Mouse (Mus musculus): ENCODE measurements around the gene Gpr88. TPM values are rescaled to one million over a fixed set of nuclear protein-coding genes. Genes with fewer than 3 reads are reported as not detected.
A peak's percentile ranks its signal among the peaks of the same experiment; 100 is the strongest.

Gpr88 gene
- polyA plus RNA-seq, 1 experiment from 2014 or later: 2.1 TPM

DNA sequence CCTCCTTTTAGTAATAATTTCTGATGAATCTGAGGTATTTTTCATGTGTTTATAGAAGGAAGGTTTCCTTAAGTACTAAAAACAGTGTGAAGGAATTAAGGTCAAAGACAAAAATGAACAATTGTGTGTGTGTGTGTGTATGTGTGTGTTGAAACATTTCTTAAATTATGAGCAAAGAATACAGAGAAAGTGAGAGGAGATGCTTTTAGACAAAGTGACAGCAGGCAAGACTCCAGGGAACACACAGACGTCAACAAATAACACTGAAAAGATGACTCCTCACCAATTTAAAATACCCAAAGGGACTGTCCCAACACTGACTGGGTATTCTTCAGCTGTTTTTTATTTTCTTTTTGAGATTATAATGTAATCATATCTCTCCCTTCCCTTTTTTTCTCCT lies 37.0 kb downstream of the Gpr88 start:
- no peak overlapping the region for H3K9ac ChIP-seq
- H3K4me2 ChIP-seq: no peak overlapping the region
- H3K27me3 ChIP-seq (replicated peaks): no peaks in the 10 kb centered on the region
- 65% methylated on average over 1 of the region's 1 CpGs for WGBS
- H3K4me1 ChIP-seq: peaks cover 5% of the 10 kb centered on the region
- no peaks in the 10 kb centered on the region for H3K9me3 ChIP-seq
- no peak overlapping the region for H3K27ac ChIP-seq
- no peak for ATAC-seq (ENCODE audit: insufficient read depth, low FRiP score, low read depth)
- no peaks in the 10 kb centered on the region for H3K36me3 ChIP-seq
- no peak overlapping the region for H3K4me3 ChIP-seq (replicated peaks)

DNA sequence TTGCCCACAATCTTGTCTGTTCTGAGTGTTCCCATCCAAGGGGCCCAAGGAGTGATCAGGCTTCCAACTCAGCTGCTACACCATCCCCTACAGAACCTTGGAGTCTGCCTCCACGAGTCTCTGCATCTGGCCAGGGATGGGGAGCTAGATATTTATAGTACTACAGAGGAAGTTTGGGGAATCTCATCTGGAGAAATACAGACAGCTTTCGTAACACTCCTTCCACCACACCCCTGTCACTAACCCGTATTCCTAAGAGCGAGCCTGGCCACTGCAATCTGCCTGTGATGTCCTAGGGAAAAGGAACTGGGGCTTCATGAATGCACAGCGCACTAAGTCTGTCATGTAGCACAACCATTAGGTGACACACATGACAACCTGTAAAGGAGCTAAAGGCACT lies 41.7 kb downstream of the Gpr88 start:
- 61% methylated on average over 5 of the region's 5 CpGs for whole genome bisulfite sequencing
- H3K36me3 ChIP-seq: no peaks in the 10 kb centered on the region
- H3K4me3 ChIP-seq (replicated peaks): no peak overlapping the region
- H3K27me3 ChIP-seq (replicated peaks): no peaks in the 10 kb centered on the region
- no peak overlapping the region for H3K4me2 ChIP-seq
- 0 out of 2 replicates have a peak, but pooled peaks cover 3% of the 10 kb centered on the region for H3K4me1 ChIP-seq
- ATAC-seq (ENCODE audit: insufficient read depth, low FRiP score, low read depth): no peak
- H3K27ac ChIP-seq: no peak overlapping the region; the same call in 1 of the 2 replicates
- H3K9ac ChIP-seq: no peak overlapping the region
- no peaks in the 10 kb centered on the region for H3K9me3 ChIP-seq

DNA sequence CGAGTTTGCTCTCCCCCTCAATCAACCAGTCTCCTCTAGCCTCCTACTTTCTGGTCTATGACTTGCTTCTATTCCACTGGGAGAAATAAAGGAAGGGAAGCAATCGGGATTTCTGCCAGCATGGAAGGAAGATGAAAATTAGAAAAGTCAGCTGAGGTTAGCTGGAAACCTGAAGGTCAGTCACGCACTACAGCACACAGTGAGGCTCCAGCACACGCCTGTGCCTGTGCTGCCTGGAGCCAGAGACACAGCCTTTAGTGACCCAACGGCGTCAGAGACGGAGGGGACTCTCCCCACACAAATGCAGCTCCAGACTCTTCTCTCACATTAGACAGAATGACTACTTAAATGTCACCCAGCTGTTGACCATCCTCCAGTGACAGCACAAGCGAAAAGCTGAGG lies 42.6 kb downstream of the Gpr88 start:
- H3K4me2 ChIP-seq: no peak overlapping the region
- no peaks in the 10 kb centered on the region for H3K36me3 ChIP-seq
- no peaks in the 10 kb centered on the region for H3K27me3 ChIP-seq (replicated peaks)
- no peak overlapping the region for H3K9ac ChIP-seq
- peak; percentile 63; the same call in 1 of the 2 replicates for ATAC-seq (ENCODE audit: insufficient read depth, low FRiP score, low read depth)
- 0 out of 2 replicates have a peak, but pooled peaks cover 5% of the 10 kb centered on the region for H3K4me1 ChIP-seq
- H3K9me3 ChIP-seq: no peaks in the 10 kb centered on the region
- 0 out of 2 replicates have a peak overlapping the region, but pooled peaks have one; percentile 8 for H3K27ac ChIP-seq
- WGBS: 53% methylated on average over 8 of the region's 8 CpGs
- H3K4me3 ChIP-seq (replicated peaks): no peak overlapping the region

DNA sequence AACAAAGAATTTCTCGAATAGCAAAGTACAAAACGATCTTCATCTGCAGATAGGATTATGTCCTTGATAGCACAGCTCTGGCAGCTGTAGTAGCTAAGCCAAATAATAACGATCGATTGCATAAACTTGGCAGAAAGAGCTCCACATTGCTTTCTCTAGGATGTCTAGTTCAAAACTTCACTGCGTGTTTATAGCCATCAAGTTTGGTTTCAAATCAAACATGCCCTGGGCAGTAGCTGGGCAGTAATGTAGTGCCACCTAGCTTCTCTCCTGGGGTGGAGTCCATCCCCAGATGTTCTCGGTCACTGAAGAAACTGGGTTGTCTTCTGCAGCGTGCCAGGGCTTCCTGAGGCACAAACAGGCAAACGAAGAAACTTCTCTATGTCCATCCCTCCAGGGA lies 44.1 kb downstream of the Gpr88 start:
- no peak overlapping the region for H3K4me2 ChIP-seq
- no peaks in the 10 kb centered on the region for H3K9me3 ChIP-seq
- H3K27ac ChIP-seq: no peak overlapping the region
- no peaks in the 10 kb centered on the region for H3K27me3 ChIP-seq (replicated peaks)
- H3K9ac ChIP-seq: no peak overlapping the region
- ATAC-seq (ENCODE audit: insufficient read depth, low FRiP score, low read depth): no peak
- no peaks in the 10 kb centered on the region for H3K36me3 ChIP-seq
- WGBS: 52% methylated on average over 8 of the region's 8 CpGs
- H3K4me3 ChIP-seq (replicated peaks): no peak overlapping the region
- 0 out of 2 replicates have a peak, but pooled peaks cover 7% of the 10 kb centered on the region for H3K4me1 ChIP-seq

DNA sequence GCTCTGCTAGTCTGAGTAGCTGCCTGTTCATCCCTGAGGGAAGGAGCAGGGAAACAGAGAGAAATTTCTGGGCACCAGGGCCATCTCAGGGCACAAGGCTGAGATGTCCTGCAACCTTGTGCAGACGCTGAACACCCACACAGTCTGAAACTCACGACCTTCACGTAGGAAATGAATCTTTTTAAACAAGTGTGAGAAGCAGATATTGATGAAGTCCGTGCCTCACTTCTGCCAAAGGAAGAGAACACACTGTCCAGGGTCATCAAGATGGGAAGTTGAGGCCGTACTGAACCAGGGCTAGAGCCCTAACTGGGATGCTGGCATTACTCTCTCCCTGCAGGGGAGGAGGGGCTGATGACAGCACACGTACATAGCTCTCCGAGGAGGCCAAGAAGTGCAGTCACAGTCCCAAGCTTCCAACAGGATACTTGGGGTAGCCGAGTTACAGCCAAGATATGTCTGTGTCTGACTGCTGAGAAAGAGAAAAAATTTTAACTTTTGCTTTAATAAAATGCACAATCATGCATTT lies 46.9 kb downstream of the Gpr88 start:
- Histone ChIP-seq H3K27ac (no peak overlapping the region), H3K9ac (no peak overlapping the region), H3K4me1 (0 out of 2 replicates have a peak, but pooled peaks cover 8% of the 10 kb centered on the region), H3K4me3 (replicated peaks) (no peak overlapping the region), H3K9me3 (no peaks in the 10 kb centered on the region), H3K4me2 (no peak overlapping the region), H3K36me3 (no peaks in the 10 kb centered on the region), H3K27me3 (replicated peaks) (no peaks in the 10 kb centered on the region)
- no peak for ATAC-seq (ENCODE audit: insufficient read depth, low FRiP score, low read depth)
- WGBS: 61% methylated on average over 8 of the region's 8 CpGs

DNA sequence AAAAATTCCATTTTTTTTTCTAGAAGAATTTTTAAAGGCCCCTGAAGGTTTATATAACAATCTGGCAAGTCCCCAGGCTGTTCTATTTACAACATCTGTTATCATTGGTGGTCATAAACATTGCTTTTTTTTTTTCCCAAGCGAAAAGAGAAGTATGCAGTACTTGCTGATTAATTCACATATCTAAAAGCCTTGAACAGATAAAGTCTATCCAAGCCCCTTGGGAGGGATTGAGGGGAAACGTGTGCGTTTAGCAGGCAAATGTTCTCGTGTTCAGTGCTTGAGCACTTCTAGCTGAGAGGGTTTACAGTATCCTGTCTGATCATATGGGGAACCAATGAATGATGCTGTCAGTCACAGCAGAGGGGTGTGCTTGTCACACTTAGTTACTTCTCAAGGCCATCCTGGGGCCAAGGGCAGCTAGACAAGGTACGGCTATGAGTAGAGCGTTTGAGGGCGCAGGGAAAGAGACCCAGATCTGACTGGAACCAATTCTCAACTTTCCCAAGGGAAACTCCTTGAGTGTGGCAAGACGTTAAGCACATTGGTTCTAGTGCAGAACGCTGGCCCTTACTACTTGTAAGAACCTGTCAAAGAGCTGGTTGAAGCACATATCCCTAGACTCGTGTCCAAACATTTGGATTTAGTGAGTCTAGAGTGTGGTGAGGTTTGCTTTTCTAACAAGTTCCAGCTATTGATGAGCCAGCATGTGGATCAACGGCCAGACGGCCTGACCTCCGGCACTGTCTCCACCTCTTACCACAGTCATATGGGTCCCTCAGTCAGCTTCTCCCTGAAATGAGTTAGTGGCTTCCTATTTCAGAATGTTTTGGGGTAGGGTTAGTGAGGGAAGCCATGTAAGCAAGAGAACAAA lies 47.7 kb downstream of the Gpr88 start:
- no peaks in the 10 kb centered on the region for H3K9me3 ChIP-seq
- H3K27ac ChIP-seq: peak overlapping the region; percentile 73
- H3K4me3 ChIP-seq (replicated peaks): no peak overlapping the region
- no peak overlapping the region for H3K9ac ChIP-seq
- 62% methylated on average over 13 of the region's 13 CpGs for WGBS
- no peak for ATAC-seq (ENCODE audit: insufficient read depth, low FRiP score, low read depth)
- H3K36me3 ChIP-seq: no peaks in the 10 kb centered on the region
- H3K4me1 ChIP-seq: 0 out of 2 replicates have a peak, but pooled peaks cover 8% of the 10 kb centered on the region
- no peaks in the 10 kb centered on the region for H3K27me3 ChIP-seq (replicated peaks)
- no peak overlapping the region for H3K4me2 ChIP-seq

DNA sequence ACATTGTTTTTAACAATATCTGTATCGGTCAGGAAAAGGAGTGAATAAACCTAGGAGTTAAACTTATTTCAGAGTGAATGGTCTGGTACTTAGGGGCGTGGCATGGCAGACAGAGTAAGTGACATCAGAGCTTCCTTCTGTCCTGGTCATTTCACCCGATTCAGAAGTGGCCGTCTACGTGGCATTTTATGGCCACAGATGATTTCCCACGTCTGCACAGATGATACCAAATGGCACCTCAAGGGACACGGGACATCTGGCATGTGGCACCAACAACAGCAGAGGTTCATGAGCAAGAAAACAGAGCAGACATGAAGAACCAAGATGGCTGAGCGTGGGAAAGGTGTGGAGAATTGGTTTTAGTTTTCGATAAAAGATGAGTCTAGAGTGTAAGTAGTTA lies 48.7 kb downstream of the Gpr88 start:
- Histone ChIP-seq H3K4me2 (no peak overlapping the region), H3K27me3 (replicated peaks) (no peaks in the 10 kb centered on the region), H3K9ac (no peak overlapping the region), H3K36me3 (no peaks in the 10 kb centered on the region), H3K27ac (no peak overlapping the region), H3K4me1 (0 out of 2 replicates have a peak, but pooled peaks cover 5% of the 10 kb centered on the region), H3K9me3 (no peaks in the 10 kb centered on the region), H3K4me3 (replicated peaks) (no peak overlapping the region)
- 71% methylated on average over 9 of the region's 9 CpGs for WGBS
- no peak for ATAC-seq (ENCODE audit: insufficient read depth, low FRiP score, low read depth)

DNA sequence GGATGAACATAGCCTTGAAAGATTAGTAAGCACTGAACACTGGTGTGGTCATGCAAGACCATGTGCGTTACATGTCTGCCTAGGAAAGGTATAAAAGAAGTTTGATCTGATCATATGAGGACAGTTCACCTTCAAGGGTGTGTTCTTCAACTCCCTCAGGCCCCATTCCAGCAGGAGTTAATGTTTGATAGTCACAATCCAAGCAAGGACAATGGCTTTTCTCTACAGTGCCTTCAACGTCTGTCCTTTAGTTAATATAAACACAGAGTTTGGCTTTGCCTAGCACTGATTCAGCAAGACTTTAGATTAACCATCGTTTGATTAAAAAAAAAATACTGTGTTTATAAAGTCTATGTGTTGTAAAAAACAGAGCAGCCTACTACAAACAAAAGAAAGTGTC lies 49.4 kb downstream of the Gpr88 start:
- Histone ChIP-seq H3K4me1 (0 out of 2 replicates have a peak, but pooled peaks cover 5% of the 10 kb centered on the region), H3K36me3 (no peaks in the 10 kb centered on the region), H3K27ac (no peak overlapping the region), H3K9me3 (no peaks in the 10 kb centered on the region), H3K4me3 (replicated peaks) (no peak overlapping the region), H3K27me3 (replicated peaks) (no peaks in the 10 kb centered on the region), H3K4me2 (no peak overlapping the region), H3K9ac (no peak overlapping the region)
- 41% methylated on average over 3 of the region's 3 CpGs for WGBS
- ATAC-seq (ENCODE audit: insufficient read depth, low FRiP score, low read depth): no peak

DNA sequence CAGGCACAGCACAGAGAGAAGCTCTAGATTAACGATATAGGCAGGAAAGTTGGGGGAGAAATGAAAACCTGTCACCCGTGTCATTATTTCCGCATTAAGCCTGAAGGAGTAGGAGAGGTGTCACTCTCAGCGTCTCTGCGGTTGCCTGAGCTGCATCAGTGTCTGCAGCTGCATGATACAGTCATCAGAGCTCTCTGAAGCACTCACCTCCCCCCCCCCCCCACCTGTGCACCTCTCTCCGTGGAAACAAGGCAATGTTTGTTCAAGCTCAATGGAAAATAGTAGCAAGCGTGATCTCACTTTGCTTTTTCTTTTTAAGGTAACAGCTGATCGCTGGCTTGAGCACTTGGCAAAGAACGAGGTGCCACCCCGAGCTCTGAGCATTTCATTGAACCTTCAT lies 53.2 kb downstream of the Gpr88 start:
- Histone ChIP-seq H3K4me3 (replicated peaks) (no peak overlapping the region), H3K9me3 (no peaks in the 10 kb centered on the region), H3K4me2 (no peak overlapping the region), H3K9ac (no peak overlapping the region), H3K36me3 (no peaks in the 10 kb centered on the region), H3K27me3 (replicated peaks) (no peaks in the 10 kb centered on the region), H3K4me1 (0 out of 2 replicates have a peak, but pooled peaks cover 2% of the 10 kb centered on the region), H3K27ac (no peak overlapping the region)
- ATAC-seq (ENCODE audit: insufficient read depth, low FRiP score, low read depth): no peak; the same call in 1 of the 2 replicates
- 53% methylated on average over 10 of the region's 10 CpGs for WGBS

Other genes with a start within 250 kb of the Gpr88 start
- 38.1 and 42.5 TPM in 2 replicates for gene Slc30a7, start 246.1 kb downstream of the Gpr88 start, polyA plus RNA-seq (2015; fragmentation: Nextera tagmentation; extraction: Ambion mirVana)
- 20.1 and 20.7 TPM in 2 replicates for gene Extl2, start 246.0 kb downstream of the Gpr88 start, polyA plus RNA-seq (2015; fragmentation: Nextera tagmentation; extraction: Ambion mirVana)
- gene Vcam1, start 123.8 kb downstream of the Gpr88 start, polyA plus RNA-seq (2015; fragmentation: Nextera tagmentation; extraction: Ambion mirVana): 52.1 and 53.7 TPM in 2 replicates
- gene Cdc14a, start 170.5 kb upstream of the Gpr88 start, polyA plus RNA-seq (2015; fragmentation: Nextera tagmentation; extraction: Ambion mirVana): 9.1 and 9.2 TPM in 2 replicates

Data from stomach, embryonic 15.5 days (tissue).